Mouse (Mus musculus) liver, adult 2 months (tissue): ENCODE measurements around the gene Cdh13. TPM values are rescaled to one million over a fixed set of nuclear protein-coding genes. Genes with fewer than 3 reads are reported as not detected.
A peak's percentile ranks its signal among the peaks of the same experiment; 100 is the strongest.

Source experiments
- DNase-seq: peaks from one replicate; pipeline ENCODE4 v3.0.0-alpha.2; 2011; ENCODE audit warnings: low read depth, low spot score; ENCODE audit errors: extremely low read depth
- H3K27ac ChIP-seq: fragments of 200-500 bp; replicated peaks from 2 replicates; pipeline ENCODE4 v1.5.1; 2012; ENCODE audit warnings: low read depth, mild to moderate bottlenecking, control low read depth, inconsistent platforms, low read length; ENCODE audit not compliant: insufficient read depth
- H3K27me3 ChIP-seq: fragments of 200-500 bp; 2 replicates; pipeline ENCODE4 v1.6.1; 2012; ENCODE audit warnings: mild to moderate bottlenecking, moderate library complexity, low read length, inconsistent platforms; ENCODE audit not compliant: control insufficient read depth, insufficient read depth
- H3K36me3 ChIP-seq: fragments of 200-500 bp; 2 replicates; pipeline ENCODE4 v1.6.1; 2012; ENCODE audit warnings: low read length, inconsistent platforms; ENCODE audit not compliant: control insufficient read depth, insufficient read depth
- H3K4me1 ChIP-seq: fragments of 200-500 bp; 2 replicates; pipeline ENCODE4 v1.6.1; 2011; ENCODE audit warnings: low read length; ENCODE audit not compliant: control insufficient read depth, insufficient read depth
- H3K4me3 ChIP-seq: fragments of 200-500 bp; 2 replicates; pipeline ENCODE4 v1.5.1; 2011; ENCODE audit warnings: low read depth, mild to moderate bottlenecking, control low read depth, low read length, moderate library complexity; ENCODE audit not compliant: insufficient read depth
- H3K79me2 ChIP-seq: fragments of 200-500 bp; 2 replicates; pipeline ENCODE4 v1.6.1; 2012; ENCODE audit warnings: inconsistent platforms, mild to moderate bottlenecking, low read length, moderate library complexity; ENCODE audit not compliant: control insufficient read depth, insufficient read depth
- H3K9ac ChIP-seq: fragments of 200-500 bp; 2 replicates; pipeline ENCODE4 v1.6.1; 2012; ENCODE audit warnings: low read depth, mild to moderate bottlenecking, control low read depth, inconsistent platforms, low read length
- CTCF ChIP-seq: fragments of 200-500 bp; IDR thresholded peaks from 2 replicates; pipeline ENCODE4 v1.5.1; 2011; ENCODE audit warnings: low read depth, low read length, control low read depth
- POLR2A ChIP-seq: fragments of 200-500 bp; IDR thresholded peaks from 2 replicates; pipeline ENCODE4 v1.6.1; 2011; ENCODE audit warnings: low read length, control low read depth; ENCODE audit not compliant: insufficient read depth; ENCODE audit errors: extremely low read depth
- WGBS: fragments of 180-500 bp; shearing (Covaris S2); methylation state at CpG from one replicate; pipeline ENCODE4 v1.1.7; 2018; 5-methylcytosine and 5-hydroxymethylcytosine counted together
- polyA plus RNA-seq: library from polyadenylated mRNA; depleted of rRNA; stranded (reverse); fragments of >200 nt; gene quantifications from 2 replicates; pipeline ENCODE4 v1.2.3, GENCODE M21; 2012
- total RNA-seq: library from RNA; depleted of rRNA; stranded (reverse); fragments of >200 nt; gene quantifications from 2 replicates; pipeline ENCODE4 v1.2.3, GENCODE M21; 2014

Cdh13 gene
- total and polyA plus RNA-seq, 2 experiments, result 1.5 to 2.1 TPM

- no peaks in the 10 kb centered on the region for H3K36me3 ChIP-seq
- H3K9ac ChIP-seq, result no peak overlapping the region
- no peak for DNase-seq
- TF ChIP-seq POLR2A, result no peak
- TF ChIP-seq CTCF, result no peak
- H3K4me3 ChIP-seq, result no peak overlapping the region
- H3K27me3 ChIP-seq, result no peaks in the 10 kb centered on the region
- no peaks in the 10 kb centered on the region for H3K79me2 ChIP-seq
- H3K27ac ChIP-seq, result no peak overlapping the region
- H3K4me1 ChIP-seq, result no peaks in the 10 kb centered on the region
- WGBS, result 66% methylated on average over 2 of the region's 2 CpGs
These were observed 755.8 kb downstream of the Cdh13 start for GRCm38 (mm10) chr8:119039358-119039757.

- H3K79me2 ChIP-seq, result no peaks in the 10 kb centered on the region
- H3K9ac ChIP-seq, result no peak overlapping the region
- H3K27me3 ChIP-seq, result no peaks in the 10 kb centered on the region
- H3K36me3 ChIP-seq, result no peaks in the 10 kb centered on the region
- no peak for DNase-seq
- no peak overlapping the region for H3K4me3 ChIP-seq
- H3K27ac ChIP-seq, result no peak overlapping the region
- TF ChIP-seq POLR2A (no peak), CTCF (no peak)
- 64% methylated on average over 5 of the region's 5 CpGs for WGBS
- no peaks in the 10 kb centered on the region for H3K4me1 ChIP-seq
These were observed 774.3 kb downstream of the Cdh13 start for GRCm38 (mm10) chr8:119057876-119058275.

- no peaks in the 10 kb centered on the region for H3K79me2 ChIP-seq
- no peaks in the 10 kb centered on the region for H3K4me1 ChIP-seq
- no peaks in the 10 kb centered on the region for H3K36me3 ChIP-seq
- no peak overlapping the region for H3K4me3 ChIP-seq
- DNase-seq, result no peak
- H3K27ac ChIP-seq, result no peak overlapping the region
- TF ChIP-seq CTCF, result no peak
- no peak for TF ChIP-seq POLR2A
- no peak overlapping the region for H3K9ac ChIP-seq
- no peaks in the 10 kb centered on the region for H3K27me3 ChIP-seq
- WGBS, result 80% methylated on average over 12 of the region's 12 CpGs
These were observed 778.1 kb downstream of the Cdh13 start for GRCm38 (mm10) chr8:119061671-119062070.

GRCm38 (mm10) chr8:119064523-119064922, 781.0 kb downstream of the Cdh13 start:
- H3K9ac ChIP-seq, result no peak overlapping the region
- WGBS, result 15% methylated on average over 11 of the region's 11 CpGs
- TF ChIP-seq CTCF (peak; percentile 38; the same call in 1 of the 2 replicates), POLR2A (no peak)
- H3K4me1 ChIP-seq, result no peaks in the 10 kb centered on the region
- H3K79me2 ChIP-seq, result no peaks in the 10 kb centered on the region
- no peaks in the 10 kb centered on the region for H3K36me3 ChIP-seq
- no peaks in the 10 kb centered on the region for H3K27me3 ChIP-seq
- peak; percentile 5 for DNase-seq
- H3K27ac ChIP-seq, result no peak overlapping the region
- no peak overlapping the region for H3K4me3 ChIP-seq

DNA sequence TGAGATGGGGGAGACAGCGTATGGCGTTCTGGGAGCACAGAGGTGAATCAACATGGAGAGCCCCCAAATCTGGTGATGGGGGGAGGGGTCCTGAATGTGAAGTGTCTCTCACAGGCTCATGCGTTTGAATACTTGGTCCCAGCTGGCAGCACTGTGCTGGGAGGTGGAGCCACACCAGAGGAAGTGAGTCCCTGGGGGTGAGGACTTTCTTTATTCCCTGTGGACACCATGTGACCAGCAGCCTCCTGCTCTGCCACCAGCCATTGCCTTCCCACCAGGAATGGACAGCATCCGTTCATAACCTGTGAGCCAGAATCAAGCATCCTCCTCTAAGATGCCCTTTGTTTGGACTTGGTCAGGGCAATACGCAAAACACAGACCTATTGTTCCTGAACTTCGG, 788.8 kb downstream of the Cdh13 start:
- Histone ChIP-seq H3K27ac (no peak overlapping the region), H3K4me1 (no peaks in the 10 kb centered on the region), H3K79me2 (no peaks in the 10 kb centered on the region), H3K4me3 (no peak overlapping the region), H3K27me3 (no peaks in the 10 kb centered on the region), H3K9ac (no peak overlapping the region), H3K36me3 (no peaks in the 10 kb centered on the region)
- DNase-seq, result no peak
- 74% methylated on average over 6 of the region's 6 CpGs for WGBS
- TF ChIP-seq CTCF, result no peak
- TF ChIP-seq POLR2A, result no peak

- Histone ChIP-seq H3K27ac (no peak overlapping the region), H3K27me3 (no peaks in the 10 kb centered on the region), H3K4me3 (no peak overlapping the region), H3K36me3 (no peaks in the 10 kb centered on the region), H3K79me2 (no peaks in the 10 kb centered on the region), H3K9ac (no peak overlapping the region), H3K4me1 (no peaks in the 10 kb centered on the region)
- no peak for TF ChIP-seq CTCF
- TF ChIP-seq POLR2A, result no peak
- WGBS, result 88% methylated on average over 8 of the region's 8 CpGs
- DNase-seq, result no peak
These were observed 801.5 kb downstream of the Cdh13 start for GRCm38 (mm10) chr8:119085022-119085421.
